Mouse (Mus musculus) limb, embryonic 14.5 days (tissue): ENCODE measurements at regions not wholly inside any gene's neighbourhood (a gene's known extent, or its start where the extent isn't known, plus 50 kb on each side); places are given as distances from the start of the nearest gene placed in this dataset.
A peak's percentile ranks its signal among the peaks of the same experiment; 100 is the strongest.

Experiments used
- ATAC-seq: fragments of 200-750 bp; cut with Nextera tagmentation; 2 replicates; pipeline ENCODE4 v1.8.0; 2017; ENCODE audit warnings: low read depth, moderate number of reproducible peaks, moderate TSS enrichment; ENCODE audit not compliant: low FRiP score
- DNase-seq: peaks from one replicate; pipeline ENCODE4 v3.0.0-alpha.2; 2015; ENCODE audit warnings: low spot score
- H3K27ac ChIP-seq: fragments of 300-500 bp; sonication (generic); replicated peaks from 2 replicates; pipeline ENCODE4 v1.5.1; 2014; ENCODE audit warnings: low read depth, mild to moderate bottlenecking, low read length, moderate library complexity, mixed read lengths
- H3K27me3 ChIP-seq: fragments of 300-500 bp; sonication (generic); 2 replicates; pipeline ENCODE4 v1.6.1; 2014; ENCODE audit warnings: low read length, mixed read lengths; ENCODE audit not compliant: control insufficient read depth, insufficient read depth
- H3K36me3 ChIP-seq: fragments of 300-500 bp; sonication (generic); 2 replicates; pipeline ENCODE4 v1.6.1; 2014; ENCODE audit warnings: mild to moderate bottlenecking, low read length, moderate library complexity, mixed read lengths; ENCODE audit not compliant: control insufficient read depth, insufficient read depth
- H3K4me1 ChIP-seq: fragments of 300-500 bp; sonication (generic); 2 replicates; pipeline ENCODE4 v1.6.1; 2014; ENCODE audit warnings: antibody characterized with exemption, low read length, mixed read lengths; ENCODE audit not compliant: control insufficient read depth, insufficient read depth
- H3K4me2 ChIP-seq: fragments of 300-500 bp; sonication (generic); replicated peaks from 2 replicates; pipeline ENCODE4 v1.6.1; 2014; ENCODE audit warnings: low read depth, mild to moderate bottlenecking, low read length, moderate library complexity; ENCODE audit not compliant: severe bottlenecking
- H3K4me3 ChIP-seq: fragments of 300-500 bp; sonication (generic); replicated peaks from 2 replicates; pipeline ENCODE4 v1.5.1; 2014; ENCODE audit warnings: low read length
- H3K9ac ChIP-seq: fragments of 300-500 bp; sonication (generic); 2 replicates; pipeline ENCODE4 v1.6.1; 2014; ENCODE audit warnings: mild to moderate bottlenecking, low read depth, low read length, moderate library complexity; ENCODE audit not compliant: severe bottlenecking
- H3K9me3 ChIP-seq: fragments of 300-500 bp; sonication (generic); 2 replicates; pipeline ENCODE4 v1.6.1; 2016; ENCODE audit warnings: low read length; ENCODE audit not compliant: control insufficient read depth
- POLR2A ChIP-seq: fragments of 200-500 bp; IDR thresholded peaks from 2 replicates; pipeline ENCODE4 v1.8.0; 2012; ENCODE audit warnings: inconsistent platforms, mild to moderate bottlenecking, moderate library complexity, borderline replicate concordance; ENCODE audit not compliant: insufficient read depth, insufficient read length; ENCODE audit errors: extremely low read depth
- WGBS: fragments of 180-500 bp; shearing (Covaris S2); extraction: QIAGEN DNeasy Blood & Tissue Kit; methylation state at CpG from one replicate; pipeline ENCODE4 v1.1.7; 2014; 5-methylcytosine and 5-hydroxymethylcytosine counted together

GRCm38 (mm10) chr19:56222496-56222895 is 64.4 kb upstream of the Habp2 start:
- Histone ChIP-seq H3K9ac (no peak overlapping the region), H3K27me3 (peaks cover 7% of the 10 kb centered on the region; the same call in 1 of the 2 replicates), H3K36me3 (no peaks in the 10 kb centered on the region), H3K4me3 (no peak overlapping the region), H3K4me1 (peaks cover 21% of the 10 kb centered on the region), H3K27ac (no peak overlapping the region), H3K9me3 (no peaks in the 10 kb centered on the region), H3K4me2 (no peak overlapping the region)
- ATAC-seq (no peak), DNase-seq (no peak)
- WGBS, result 56% methylated on average over 4 of the region's 4 CpGs
- no peak for TF ChIP-seq POLR2A

- Histone ChIP-seq H3K4me3 (no peak overlapping the region), H3K4me2 (no peak overlapping the region), H3K9me3 (no peaks in the 10 kb centered on the region), H3K36me3 (no peaks in the 10 kb centered on the region), H3K27ac (no peak overlapping the region), H3K9ac (no peak overlapping the region), H3K4me1 (peaks cover 6% of the 10 kb centered on the region), H3K27me3 (peaks cover 4% of the 10 kb centered on the region; the same call in 1 of the 2 replicates)
- 9% methylated on average over 7 of the region's 7 CpGs for WGBS
- ATAC-seq (no peak), DNase-seq (no peak)
- no peak for TF ChIP-seq POLR2A
Measured at GRCm38 (mm10) chr19:56225039-56225438, 61.9 kb upstream of the Habp2 start.

DNA sequence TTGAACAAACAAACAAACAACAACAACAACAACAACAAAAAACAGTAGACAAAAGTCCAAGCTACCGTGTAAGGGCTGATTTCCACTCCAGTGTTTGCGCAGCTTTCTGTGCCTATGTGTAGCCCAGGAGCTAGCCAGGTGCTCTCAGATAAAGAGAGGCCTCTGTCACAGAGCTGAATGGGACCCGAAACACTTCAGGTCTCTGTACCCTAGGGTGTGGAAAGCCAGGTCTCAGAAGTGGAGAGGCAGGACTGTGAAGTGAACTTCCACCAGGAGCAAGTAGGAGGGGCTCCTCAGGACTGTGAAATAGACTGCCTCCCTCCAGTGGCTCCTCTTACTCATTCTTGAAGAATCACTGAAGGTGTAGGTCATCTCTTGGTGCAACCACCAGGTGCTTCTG is 61.4 kb upstream of the Habp2 start:
- no peak overlapping the region for H3K4me3 ChIP-seq
- DNase-seq (no peak), ATAC-seq (no peak)
- H3K4me1 ChIP-seq, result peaks cover 6% of the 10 kb centered on the region
- H3K27ac ChIP-seq, result no peak overlapping the region
- WGBS, result 79% methylated on average over 3 of the region's 3 CpGs
- no peaks in the 10 kb centered on the region; the same call in 1 of the 2 replicates for H3K27me3 ChIP-seq
- no peaks in the 10 kb centered on the region for H3K9me3 ChIP-seq
- no peak overlapping the region for H3K9ac ChIP-seq
- H3K4me2 ChIP-seq, result no peak overlapping the region
- H3K36me3 ChIP-seq, result no peaks in the 10 kb centered on the region
- no peak for TF ChIP-seq POLR2A

DNA sequence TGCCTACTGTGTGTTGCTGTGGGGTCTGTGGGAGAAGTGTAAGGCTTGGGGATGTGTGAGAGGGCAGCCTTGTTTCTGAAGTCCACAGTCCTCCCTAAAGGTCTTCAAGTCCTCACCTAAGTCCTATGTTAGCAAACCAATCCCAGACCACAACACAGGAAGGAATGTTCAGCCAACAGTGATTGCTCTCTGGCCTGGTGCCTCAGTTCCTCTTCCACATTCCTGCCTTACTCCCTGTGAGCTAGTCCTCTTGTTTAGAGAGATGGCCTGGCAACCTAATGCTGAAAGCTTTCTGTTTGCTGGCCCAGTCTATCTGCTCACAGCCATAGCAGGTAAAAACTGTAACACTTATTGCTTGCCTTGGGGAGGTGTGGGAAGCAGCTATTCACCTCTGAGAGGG is 58.4 kb upstream of the Habp2 start:
- peaks cover 17% of the 10 kb centered on the region for H3K4me1 ChIP-seq
- ATAC-seq, result no peak
- no peak for DNase-seq
- H3K27ac ChIP-seq, result no peak overlapping the region
- H3K9ac ChIP-seq, result no peak overlapping the region
- no peaks in the 10 kb centered on the region for H3K36me3 ChIP-seq
- no peak overlapping the region for H3K4me3 ChIP-seq
- no peak for TF ChIP-seq POLR2A
- no peak overlapping the region for H3K4me2 ChIP-seq
- peaks cover 4% of the 10 kb centered on the region; the same call in 1 of the 2 replicates for H3K9me3 ChIP-seq
- no peaks in the 10 kb centered on the region; the same call in 1 of the 2 replicates for H3K27me3 ChIP-seq

DNA sequence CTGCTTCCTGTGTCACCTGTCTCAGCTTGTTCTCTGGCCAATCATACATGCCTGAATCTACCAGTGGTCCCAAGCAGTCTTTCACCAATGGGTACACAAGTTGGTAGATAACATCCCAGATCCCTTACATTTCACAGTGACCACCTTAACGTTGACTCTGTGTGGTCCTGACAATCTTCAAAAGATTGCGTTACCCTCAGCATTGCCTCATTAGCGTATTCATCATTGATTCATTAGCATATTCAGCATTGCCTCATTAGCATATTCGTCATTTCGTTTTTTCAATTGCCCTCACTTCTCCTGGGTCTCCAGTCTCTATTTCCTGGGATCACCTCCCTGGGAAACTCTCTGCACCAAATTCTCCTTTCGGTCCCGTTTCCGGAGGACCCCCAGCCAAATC is 55.5 kb upstream of the Habp2 start:
- Histone ChIP-seq H3K4me2 (no peak overlapping the region), H3K27ac (peak overlapping the region; percentile 61)
- 78% methylated on average over 8 of the region's 8 CpGs for WGBS

GRCm38 (mm10) chr19:56231849-56232248 is 55.1 kb upstream of the Habp2 start:
- peak; percentile 45 for ATAC-seq
- Histone ChIP-seq H3K27ac (peak overlapping the region; percentile 61), H3K9me3 (peaks cover 4% of the 10 kb centered on the region; the same call in 1 of the 2 replicates), H3K27me3 (no peaks in the 10 kb centered on the region), H3K4me1 (peaks cover 18% of the 10 kb centered on the region; the same call in 1 of the 2 replicates), H3K4me2 (no peak overlapping the region), H3K36me3 (no peaks in the 10 kb centered on the region), H3K4me3 (no peak overlapping the region), H3K9ac (no peak overlapping the region)
- no peak for TF ChIP-seq POLR2A
- peak; percentile 47 for DNase-seq
- 60% methylated on average over 9 of the region's 9 CpGs for WGBS

More for the DNA sequence above, 55.5 kb upstream of the Habp2 start:
- no peak overlapping the region for H3K9ac ChIP-seq
- H3K36me3 ChIP-seq, result no peaks in the 10 kb centered on the region
- ATAC-seq (no peak), DNase-seq (no peak)
- peaks cover 4% of the 10 kb centered on the region; the same call in 1 of the 2 replicates for H3K9me3 ChIP-seq
- TF ChIP-seq POLR2A, result no peak
- no peaks in the 10 kb centered on the region; the same call in 1 of the 2 replicates for H3K27me3 ChIP-seq
- no peak overlapping the region for H3K4me3 ChIP-seq
- peaks cover 18% of the 10 kb centered on the region; the same call in 1 of the 2 replicates for H3K4me1 ChIP-seq
